Mouse (Mus musculus) stomach, embryonic 14.5 days (tissue): Measurements from ENCODE around the gene Vrk1. TPM values are rescaled to one million over a fixed set of nuclear protein-coding genes. Genes with fewer than 3 reads are reported as not detected.

Source experiments
- ATAC-seq: fragments of 200-750 bp; cut with Nextera tagmentation; 2 replicates; pipeline ENCODE4 v1.8.0; 2017; ENCODE audit warnings: low read depth, moderate TSS enrichment; ENCODE audit not compliant: insufficient number of reproducible peaks, insufficient read depth, low FRiP score
- H3K27ac ChIP-seq: fragments of 300-500 bp; sonication (generic); 2 replicates; pipeline ENCODE4 v1.5.1; 2014; ENCODE audit warnings: mild to moderate bottlenecking, low read length, moderate library complexity, mixed read lengths
- H3K27me3 ChIP-seq: fragments of 300-500 bp; sonication (generic); 2 replicates; pipeline ENCODE4 v1.6.1; 2014; ENCODE audit warnings: low read length, control low read depth, mixed read lengths; ENCODE audit not compliant: control insufficient read depth, insufficient read depth
- H3K36me3 ChIP-seq: fragments of 300-500 bp; sonication (generic); 2 replicates; pipeline ENCODE4 v1.6.1; 2014; ENCODE audit warnings: mild to moderate bottlenecking, control low read depth, low read length, moderate library complexity, mixed read lengths; ENCODE audit not compliant: control insufficient read depth, insufficient read depth
- H3K4me1 ChIP-seq: fragments of 300-500 bp; sonication (generic); 2 replicates; pipeline ENCODE4 v1.6.1; 2014; ENCODE audit warnings: low read length, control low read depth, mixed read lengths; ENCODE audit not compliant: control insufficient read depth, insufficient read depth
- H3K4me2 ChIP-seq: fragments of 300-500 bp; sonication (generic); replicated peaks from 2 replicates; pipeline ENCODE4 v1.6.1; 2014; ENCODE audit warnings: low read depth, low read length, control low read depth
- H3K4me3 ChIP-seq: fragments of 300-500 bp; sonication (generic); 2 replicates; pipeline ENCODE4 v1.5.1; 2014; ENCODE audit warnings: low read depth, low read length, control low read depth
- H3K9ac ChIP-seq: fragments of 300-500 bp; sonication (generic); replicated peaks from 2 replicates; pipeline ENCODE4 v1.6.1; 2014; ENCODE audit warnings: low read depth, mild to moderate bottlenecking, control low read depth, low read length, moderate library complexity, mixed read lengths
- H3K9me3 ChIP-seq: fragments of 300-500 bp; sonication (generic); 2 replicates; pipeline ENCODE4 v1.6.1; 2016; ENCODE audit warnings: low read depth, low read length, control low read depth; ENCODE audit not compliant: control insufficient read depth
- WGBS: fragments of 180-500 bp; shearing (Covaris S2); extraction: QIAGEN DNeasy Blood & Tissue Kit; methylation state at CpG from one replicate; pipeline ENCODE4 v1.1.7; 2014; 5-methylcytosine and 5-hydroxymethylcytosine counted together
- polyA plus RNA-seq: library from polyadenylated mRNA; unstranded; fragments of >200 nt; fragmentation: Nextera tagmentation; extraction: Ambion mirVana; gene quantifications from 2 replicates; pipeline ENCODE4 v1.2.1, GENCODE M21; 2014

The Vrk1 gene
- polyA plus RNA-seq, 1 experiment from 2014 or later = 64.4 TPM

GRCm38 (mm10) chr12:106102726-106103643, 93.0 kb downstream of the Vrk1 start:
- H3K4me3 ChIP-seq = no peak overlapping the region
- H3K27ac ChIP-seq = no peak overlapping the region
- H3K4me2 ChIP-seq = no peak overlapping the region
- H3K4me1 ChIP-seq = no peaks in the 10 kb centered on the region
- ATAC-seq = no peak
- H3K9ac ChIP-seq = no peak overlapping the region
- no peaks in the 10 kb centered on the region for H3K27me3 ChIP-seq
- no peaks in the 10 kb centered on the region for H3K36me3 ChIP-seq
- WGBS = 65% methylated on average over 16 of the region's 16 CpGs
- H3K9me3 ChIP-seq = no peaks in the 10 kb centered on the region

GRCm38 (mm10) chr12:106107272-106107671, 97.2 kb downstream of the Vrk1 start:
- Histone ChIP-seq H3K27ac (no peak overlapping the region), H3K36me3 (no peaks in the 10 kb centered on the region), H3K4me3 (no peak overlapping the region), H3K27me3 (no peaks in the 10 kb centered on the region), H3K9ac (no peak overlapping the region), H3K9me3 (no peaks in the 10 kb centered on the region), H3K4me1 (no peaks in the 10 kb centered on the region), H3K4me2 (no peak overlapping the region)
- ATAC-seq = no peak
- WGBS = 82% methylated on average over 14 of the region's 14 CpGs

GRCm38 (mm10) chr12:106115070-106115891, 105.3 kb downstream of the Vrk1 start:
- H3K9me3 ChIP-seq = no peaks in the 10 kb centered on the region
- H3K9ac ChIP-seq = no peak overlapping the region
- H3K4me1 ChIP-seq = no peaks in the 10 kb centered on the region
- 29% methylated on average over 6 of the region's 6 CpGs for WGBS
- H3K4me2 ChIP-seq = no peak overlapping the region
- H3K27me3 ChIP-seq = no peaks in the 10 kb centered on the region
- H3K36me3 ChIP-seq = no peaks in the 10 kb centered on the region
- H3K27ac ChIP-seq = no peak overlapping the region
- ATAC-seq = no peak
- H3K4me3 ChIP-seq = no peak overlapping the region

GRCm38 (mm10) chr12:106115892-106116206, 105.8 kb downstream of the Vrk1 start:
- no peak for ATAC-seq
- no peaks in the 10 kb centered on the region for H3K36me3 ChIP-seq
- H3K9me3 ChIP-seq = no peaks in the 10 kb centered on the region

GRCm38 (mm10) chr12:106123276-106123675, 113.2 kb downstream of the Vrk1 start:
- no peak for ATAC-seq
- no peak overlapping the region for H3K27ac ChIP-seq
- no peak overlapping the region for H3K4me3 ChIP-seq

More at GRCm38 (mm10) chr12:106115892-106116206, 105.8 kb downstream of the Vrk1 start:
- H3K4me1 ChIP-seq = no peaks in the 10 kb centered on the region
- H3K9ac ChIP-seq = no peak overlapping the region
- no peak overlapping the region for H3K4me3 ChIP-seq
- no peak overlapping the region for H3K27ac ChIP-seq
- no peak overlapping the region for H3K4me2 ChIP-seq
- WGBS = 58% methylated on average over 5 of the region's 5 CpGs
- H3K27me3 ChIP-seq = no peaks in the 10 kb centered on the region

GRCm38 (mm10) chr12:106124581-106124980, 114.6 kb downstream of the Vrk1 start:
- no peak overlapping the region for H3K4me3 ChIP-seq
- no peak overlapping the region for H3K4me2 ChIP-seq
- 93% methylated on average over 3 of the region's 3 CpGs for WGBS
- no peak overlapping the region for H3K27ac ChIP-seq
- no peaks in the 10 kb centered on the region for H3K36me3 ChIP-seq
- no peaks in the 10 kb centered on the region for H3K9me3 ChIP-seq
- no peaks in the 10 kb centered on the region for H3K27me3 ChIP-seq
- ATAC-seq = no peak
- no peaks in the 10 kb centered on the region for H3K4me1 ChIP-seq
- no peak overlapping the region for H3K9ac ChIP-seq

More at GRCm38 (mm10) chr12:106123276-106123675, 113.2 kb downstream of the Vrk1 start:
- H3K27me3 ChIP-seq = no peaks in the 10 kb centered on the region
- H3K4me1 ChIP-seq = no peaks in the 10 kb centered on the region
- no peak overlapping the region for H3K4me2 ChIP-seq
- no peak overlapping the region for H3K9ac ChIP-seq
- no peaks in the 10 kb centered on the region for H3K36me3 ChIP-seq
- 63% methylated on average over 14 of the region's 14 CpGs for WGBS
- no peaks in the 10 kb centered on the region for H3K9me3 ChIP-seq

Other genes starting within 250 kb of the Vrk1 start
- gene Papola, start 225.5 kb upstream of the Vrk1 start, polyA plus RNA-seq = 171 and 173 TPM in 2 replicates